ENCODE assay signal across 13 mouse cellular contexts in genomic region chr12:99233386-99233785, GRCm38 (mm10).
DNase-seq lines count a peak whose midpoint lies in the region; ATAC-seq and TF ChIP-seq lines count a peak whose summit lies in the region.
"Had no signal": no experiment of that assay in that cellular context is flagged by ENCODE, and none has a peak within 500 bp of the region (broad histone marks: within the 10 kb centered on the region; RNA-seq: fewer than 3 reads in every experiment).

No protein-coding gene starts in this region.

- H3K9me3 ChIP-seq in hindbrain, embryonic 10.5 days = no peaks in the 10 kb centered on the region
- no peaks in the 10 kb centered on the region for H3K9me3 ChIP-seq in hindbrain, postnatal 0 days (ENCODE audit: low read length)
- no peaks in the 10 kb centered on the region for H3K9me3 ChIP-seq in heart, embryonic 13.5 days
- H3K9me3 ChIP-seq: embryonic facial prominence, embryonic 13.5 days; liver, embryonic 15.5 days had no signal

- H3K27me3 ChIP-seq in hindbrain, embryonic 10.5 days (ENCODE audit: insufficient read depth, poor library complexity, severe bottlenecking) = no peaks in the 10 kb centered on the region
- H3K27me3 ChIP-seq in hindbrain, postnatal 0 days (ENCODE audit: insufficient read depth, low read length) = no peaks in the 10 kb centered on the region
- no peaks in the 10 kb centered on the region for H3K27me3 ChIP-seq in heart, embryonic 13.5 days (replicated peaks)
- H3K27me3 ChIP-seq: embryonic facial prominence, embryonic 13.5 days; liver, embryonic 15.5 days had no signal

- no peak overlapping the region for H3K4me3 ChIP-seq in hindbrain, embryonic 10.5 days
- no peak overlapping the region for H3K4me3 ChIP-seq in hindbrain, postnatal 0 days (ENCODE audit: low read length)
- H3K4me3 ChIP-seq in heart, embryonic 13.5 days = no peak overlapping the region
- H3K4me3 ChIP-seq: embryonic facial prominence, embryonic 13.5 days; liver, embryonic 15.5 days had no signal

- no peak for DNase-seq in cerebellum, adult 9-10 months
- no peak for DNase-seq in hindbrain, embryonic 10.5 days (ENCODE audit: low spot score)
- no peak for DNase-seq in hindbrain, postnatal 0 days (ENCODE audit: low spot score)
- peak; percentile 64 for DNase-seq in brain, adult 2 months (ENCODE audit: low read depth, low spot score)
- DNase-seq in adrenal gland, postnatal 25 days = no peak
- DNase-seq: kidney, postnatal 10 days; right cerebral cortex, postnatal 25 days had no signal

- 55% methylated on average over 2 of the region's 2 CpGs for WGBS in hindbrain, embryonic 10.5 days
- 48% methylated on average over 2 of the region's 2 CpGs for WGBS in hindbrain, postnatal 0 days
- 48% methylated on average over 2 of the region's 2 CpGs for WGBS in heart, embryonic 13.5 days

- ATAC-seq in cerebellum, adult (ENCODE audit: insufficient number of reproducible peaks, low FRiP score, low TSS enrichment) = 0 out of 2 replicates have a peak, but pooled peaks have one; percentile 40
- no peak for ATAC-seq in hindbrain, postnatal 0 days
- no peak for ATAC-seq in heart, embryonic 13.5 days (ENCODE audit: extremely low read depth, insufficient number of reproducible peaks, low FRiP score, low TSS enrichment)
- ATAC-seq in megakaryocyte-erythroid progenitor cell, adult 5-6 weeks (replicated peaks; ENCODE audit: low FRiP score, low TSS enrichment, poor library complexity, severe bottlenecking) = no peak
- ATAC-seq: hindbrain, embryonic 16.5 days had no signal

- H3K4me1 ChIP-seq in hindbrain, embryonic 10.5 days (replicated peaks) = peaks cover 72% of the 10 kb centered on the region
- peaks cover 42% of the 10 kb centered on the region for H3K4me1 ChIP-seq in hindbrain, postnatal 0 days (ENCODE audit: insufficient read depth, low read length)
- peaks cover 66% of the 10 kb centered on the region for H3K4me1 ChIP-seq in heart, embryonic 13.5 days

- H3K36me3 ChIP-seq in hindbrain, embryonic 10.5 days = no peaks in the 10 kb centered on the region
- H3K36me3 ChIP-seq in hindbrain, postnatal 0 days (ENCODE audit: insufficient read depth, low read length) = no peaks in the 10 kb centered on the region
- H3K36me3 ChIP-seq in heart, embryonic 13.5 days = no peaks in the 10 kb centered on the region
- H3K36me3 ChIP-seq: embryonic facial prominence, embryonic 13.5 days; liver, embryonic 15.5 days had no signal

- peak overlapping the region; percentile 62 for H3K27ac ChIP-seq in hindbrain, embryonic 10.5 days
- no peak overlapping the region for H3K27ac ChIP-seq in hindbrain, postnatal 0 days
- H3K27ac ChIP-seq in heart, embryonic 13.5 days (replicated peaks) = peak overlapping the region; percentile 51
- H3K27ac ChIP-seq: embryonic facial prominence, embryonic 13.5 days; liver, embryonic 15.5 days had no signal

- no peak overlapping the region for H3K9ac ChIP-seq in hindbrain, postnatal 0 days (replicated peaks; ENCODE audit: low read length)
- H3K9ac ChIP-seq in heart, embryonic 13.5 days = peak overlapping the region; percentile 8
- H3K9ac ChIP-seq: embryonic facial prominence, embryonic 13.5 days; liver, embryonic 15.5 days had no signal

- no peak overlapping the region for H3K4me2 ChIP-seq in hindbrain, postnatal 0 days (ENCODE audit: low read depth, low read length)
- H3K4me2 ChIP-seq in heart, embryonic 13.5 days = no peak overlapping the region
- H3K4me2 ChIP-seq: embryonic facial prominence, embryonic 13.5 days; liver, embryonic 15.5 days had no signal

- TF ChIP-seq CTCF in hindbrain, postnatal 0 days (IDR thresholded peaks at IDR 0.05; ENCODE audit: low read depth) = no peak
